Mouse (Mus musculus) hindbrain, embryonic 13.5 days (tissue): ENCODE measurements around the gene Fes. TPM values are rescaled to one million over a fixed set of nuclear protein-coding genes. Genes with fewer than 3 reads are reported as not detected.

ENCODE experiments used
- ATAC-seq: fragments of 200-750 bp; cut with Nextera tagmentation; 2 replicates; pipeline ENCODE4 v1.8.0; 2017; ENCODE audit warnings: moderate TSS enrichment; ENCODE audit not compliant: low FRiP score
- H3K27ac ChIP-seq: fragments of 300-500 bp; sonication (generic); 2 replicates; pipeline ENCODE4 v1.5.1; 2015; ENCODE audit warnings: inconsistent platforms, mild to moderate bottlenecking, moderate library complexity
- H3K27me3 ChIP-seq: fragments of 300-500 bp; sonication (generic); 2 replicates; pipeline ENCODE4 v1.6.1; 2015; ENCODE audit warnings: mild to moderate bottlenecking, inconsistent platforms
- H3K36me3 ChIP-seq: fragments of 300-500 bp; sonication (generic); 2 replicates; pipeline ENCODE4 v1.6.1; 2015; ENCODE audit warnings: mild to moderate bottlenecking, inconsistent platforms
- H3K4me1 ChIP-seq: fragments of 300-500 bp; sonication (generic); replicated peaks from 2 replicates; pipeline ENCODE4 v1.6.1; 2015; ENCODE audit warnings: inconsistent platforms
- H3K4me2 ChIP-seq: fragments of 300-500 bp; sonication (generic); 2 replicates; pipeline ENCODE4 v1.6.1; 2015; ENCODE audit warnings: inconsistent platforms, mild to moderate bottlenecking, moderate library complexity
- H3K4me3 ChIP-seq: fragments of 300-500 bp; sonication (generic); 2 replicates; pipeline ENCODE4 v1.5.1; 2015; ENCODE audit warnings: mild to moderate bottlenecking, inconsistent platforms
- H3K9ac ChIP-seq: fragments of 300-500 bp; sonication (generic); 2 replicates; pipeline ENCODE4 v1.6.1; 2015; ENCODE audit warnings: mild to moderate bottlenecking, inconsistent platforms
- H3K9me3 ChIP-seq: fragments of 300-500 bp; sonication (generic); 2 replicates; pipeline ENCODE4 v1.6.1; 2016; ENCODE audit warnings: inconsistent platforms
- WGBS: fragments of 180-500 bp; shearing (Covaris S2); methylation state at CpG from one replicate; pipeline ENCODE4 v1.1.7; 2015; 5-methylcytosine and 5-hydroxymethylcytosine counted together
- polyA plus RNA-seq: library from polyadenylated mRNA; unstranded; fragments of >200 nt; fragmentation: Nextera tagmentation; extraction: Ambion mirVana; gene quantifications from 2 replicates; pipeline ENCODE4 v1.2.1, GENCODE M21; 2015

The Fes gene
- 6.1 and 6.9 TPM in 2 replicates for polyA plus RNA-seq

GRCm38 (mm10) chr7:80387633-80388543 is at the start of gene Fes:
TSS of gene Fes (minus strand) at chr7:80387946.
- Histone ChIP-seq H3K27ac (peak within 1 kb of the TSS; percentile 35; the same call in 1 of the 2 replicates), H3K4me3 (peak within 1 kb of the TSS; percentile 24), H3K9me3 (no peaks in the 10 kb centered on the region), H3K36me3 (peaks cover 32% of the 10 kb centered on the region), H3K4me1 (peaks cover 17% of the 10 kb centered on the region), H3K9ac (peak within 1 kb of the TSS; percentile 61), H3K4me2 (peak within 1 kb of the TSS; percentile 37), H3K27me3 (peaks cover 13% of the 10 kb centered on the region)
- ATAC-seq: 0 out of 2 replicates have a peak, but pooled peaks have one; percentile 45
- WGBS: 12% methylated on average over 33 of the region's 33 CpGs

- no peak for ATAC-seq
- Histone ChIP-seq H3K4me1 (no peaks in the 10 kb centered on the region), H3K27ac (no peak overlapping the region), H3K36me3 (no peaks in the 10 kb centered on the region), H3K9me3 (no peaks in the 10 kb centered on the region), H3K27me3 (0 out of 2 replicates have a peak, but pooled peaks cover 3% of the 10 kb centered on the region), H3K4me3 (no peak overlapping the region), H3K9ac (no peak overlapping the region), H3K4me2 (no peak overlapping the region)
- 86% methylated on average over 7 of the region's 7 CpGs for WGBS
Measured at GRCm38 (mm10) chr7:80436571-80436970, 48.8 kb upstream of the Fes start.

GRCm38 (mm10) chr7:80435594-80435993 is 47.8 kb upstream of the Fes start:
- 0 out of 2 replicates have a peak, but pooled peaks cover under 1% of the 10 kb centered on the region for H3K27me3 ChIP-seq
- H3K36me3 ChIP-seq: no peaks in the 10 kb centered on the region
- no peak overlapping the region for H3K4me2 ChIP-seq
- no peaks in the 10 kb centered on the region for H3K9me3 ChIP-seq
- ATAC-seq: no peak
- no peaks in the 10 kb centered on the region for H3K4me1 ChIP-seq
- 83% methylated on average over 3 of the region's 3 CpGs for WGBS
- no peak overlapping the region for H3K27ac ChIP-seq
- no peak overlapping the region for H3K9ac ChIP-seq
- H3K4me3 ChIP-seq: no peak overlapping the region

- WGBS: 92% methylated on average over 12 of the region's 12 CpGs
Measured at GRCm38 (mm10) chr7:80429661-80430060, 41.9 kb upstream of the Fes start.

GRCm38 (mm10) chr7:80427730-80428129 is 40.0 kb upstream of the Fes start:
- Histone ChIP-seq H3K27ac (no peak overlapping the region), H3K4me1 (no peaks in the 10 kb centered on the region), H3K9me3 (no peaks in the 10 kb centered on the region), H3K4me3 (no peak overlapping the region), H3K27me3 (no peaks in the 10 kb centered on the region), H3K4me2 (no peak overlapping the region), H3K36me3 (no peaks in the 10 kb centered on the region), H3K9ac (no peak overlapping the region)
- WGBS: 88% methylated on average over 5 of the region's 5 CpGs
- no peak for ATAC-seq

More at GRCm38 (mm10) chr7:80429661-80430060, 41.9 kb upstream of the Fes start:
- H3K27ac ChIP-seq: no peak overlapping the region
- no peaks in the 10 kb centered on the region for H3K4me1 ChIP-seq
- no peak for ATAC-seq
- H3K36me3 ChIP-seq: no peaks in the 10 kb centered on the region
- H3K4me3 ChIP-seq: no peak overlapping the region
- no peak overlapping the region for H3K4me2 ChIP-seq
- H3K9ac ChIP-seq: no peak overlapping the region
- no peaks in the 10 kb centered on the region for H3K9me3 ChIP-seq
- H3K27me3 ChIP-seq: no peaks in the 10 kb centered on the region

GRCm38 (mm10) chr7:80426363-80426762 is 38.6 kb upstream of the Fes start:
- no peaks in the 10 kb centered on the region for H3K36me3 ChIP-seq
- H3K9ac ChIP-seq: no peak overlapping the region
- WGBS: 76% methylated on average over 7 of the region's 7 CpGs
- H3K4me2 ChIP-seq: no peak overlapping the region
- H3K4me1 ChIP-seq: no peaks in the 10 kb centered on the region
- no peaks in the 10 kb centered on the region for H3K9me3 ChIP-seq
- no peak for ATAC-seq
- no peak overlapping the region for H3K4me3 ChIP-seq
- no peak overlapping the region for H3K27ac ChIP-seq
- H3K27me3 ChIP-seq: no peaks in the 10 kb centered on the region

- no peak for ATAC-seq
- H3K27ac ChIP-seq: no peak overlapping the region
- 74% methylated on average over 6 of the region's 6 CpGs for WGBS
Measured at GRCm38 (mm10) chr7:80424722-80425121, 37.0 kb upstream of the Fes start.

GRCm38 (mm10) chr7:80422759-80423480 is 35.2 kb upstream of the Fes start:
- Histone ChIP-seq H3K27me3 (no peaks in the 10 kb centered on the region), H3K27ac (no peak overlapping the region), H3K4me1 (no peaks in the 10 kb centered on the region), H3K9me3 (no peaks in the 10 kb centered on the region), H3K36me3 (no peaks in the 10 kb centered on the region), H3K4me3 (no peak overlapping the region), H3K9ac (no peak overlapping the region), H3K4me2 (0 out of 2 replicates have a peak overlapping the region, but pooled peaks have one; percentile 3)
- WGBS: 29% methylated on average over 20 of the region's 20 CpGs
- ATAC-seq: no peak

More at GRCm38 (mm10) chr7:80424722-80425121, 37.0 kb upstream of the Fes start:
- no peaks in the 10 kb centered on the region for H3K36me3 ChIP-seq
- H3K4me1 ChIP-seq: no peaks in the 10 kb centered on the region
- no peak overlapping the region for H3K4me3 ChIP-seq
- H3K27me3 ChIP-seq: no peaks in the 10 kb centered on the region
- no peak overlapping the region for H3K9ac ChIP-seq
- no peak overlapping the region for H3K4me2 ChIP-seq
- H3K9me3 ChIP-seq: no peaks in the 10 kb centered on the region

- no peak overlapping the region for H3K4me2 ChIP-seq
- H3K9me3 ChIP-seq: no peaks in the 10 kb centered on the region
- ATAC-seq: no peak
- no peaks in the 10 kb centered on the region for H3K36me3 ChIP-seq
- WGBS: 95% methylated on average over 6 of the region's 6 CpGs
- no peak overlapping the region for H3K27ac ChIP-seq
- H3K4me1 ChIP-seq: no peaks in the 10 kb centered on the region
- no peak overlapping the region for H3K9ac ChIP-seq
- no peak overlapping the region for H3K4me3 ChIP-seq
- no peaks in the 10 kb centered on the region for H3K27me3 ChIP-seq
Measured at GRCm38 (mm10) chr7:80421576-80421975, 33.8 kb upstream of the Fes start.

- ATAC-seq: no peak
- Histone ChIP-seq H3K4me3 (no peak overlapping the region), H3K9ac (no peak overlapping the region), H3K27me3 (no peaks in the 10 kb centered on the region), H3K9me3 (no peaks in the 10 kb centered on the region), H3K4me2 (no peak overlapping the region), H3K4me1 (no peaks in the 10 kb centered on the region), H3K36me3 (no peaks in the 10 kb centered on the region), H3K27ac (no peak overlapping the region)
- WGBS: 87% methylated on average over 4 of the region's 4 CpGs
Measured at GRCm38 (mm10) chr7:80420586-80420985, 32.8 kb upstream of the Fes start.

- 69% methylated on average over 3 of the region's 3 CpGs for WGBS
- no peak overlapping the region for H3K27ac ChIP-seq
Measured at GRCm38 (mm10) chr7:80419278-80419677, 31.5 kb upstream of the Fes start.

GRCm38 (mm10) chr7:80418036-80418435 is 30.3 kb upstream of the Fes start:
- H3K9ac ChIP-seq: no peak overlapping the region
- no peak overlapping the region for H3K4me3 ChIP-seq
- H3K36me3 ChIP-seq: no peaks in the 10 kb centered on the region
- 85% methylated on average over 3 of the region's 3 CpGs for WGBS
- H3K27ac ChIP-seq: no peak overlapping the region
- H3K27me3 ChIP-seq: no peaks in the 10 kb centered on the region
- no peaks in the 10 kb centered on the region for H3K9me3 ChIP-seq
- H3K4me2 ChIP-seq: no peak overlapping the region
- no peaks in the 10 kb centered on the region for H3K4me1 ChIP-seq
- no peak for ATAC-seq

More at GRCm38 (mm10) chr7:80419278-80419677, 31.5 kb upstream of the Fes start:
- H3K36me3 ChIP-seq: no peaks in the 10 kb centered on the region
- no peak overlapping the region for H3K4me3 ChIP-seq
- H3K27me3 ChIP-seq: no peaks in the 10 kb centered on the region
- no peaks in the 10 kb centered on the region for H3K4me1 ChIP-seq
- H3K4me2 ChIP-seq: no peak overlapping the region
- no peak overlapping the region for H3K9ac ChIP-seq
- ATAC-seq: no peak
- H3K9me3 ChIP-seq: no peaks in the 10 kb centered on the region
